Mouse (Mus musculus): ENCODE measurements around the gene Defb15.
A peak's percentile ranks its signal among the peaks of the same experiment; 100 is the strongest.
"Not testable (repeated sequence)": the region's sequence is repeated elsewhere in the genome, so short reads cannot be mapped to it uniquely, and the experiment has no call there.

The Defb15 gene

DNA sequence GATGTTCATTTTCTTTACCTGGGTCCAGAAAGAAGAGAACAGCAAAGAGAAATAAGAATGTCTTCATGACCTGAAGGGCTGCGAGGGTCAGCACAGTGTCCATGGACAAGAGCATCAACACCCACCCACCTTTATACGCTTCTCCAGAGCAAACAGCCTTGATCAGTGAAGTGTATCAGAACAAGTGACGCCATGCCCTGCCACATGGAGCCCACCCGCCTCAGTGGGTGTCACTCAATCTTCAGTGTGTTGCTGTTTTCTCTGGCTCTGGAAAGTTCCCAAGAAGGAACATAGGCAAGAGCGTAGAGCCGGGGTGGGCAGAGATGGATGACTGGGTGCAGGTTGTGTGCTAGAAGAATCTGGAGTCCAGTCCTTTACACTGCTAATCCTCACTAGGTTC, at the start of gene Defb15:
Defb15 (minus strand) TSS at position 101 of the 400 bp plus-strand sequence.
- no peak for DNase-seq (ENCODE audit: low spot score)

DNA sequence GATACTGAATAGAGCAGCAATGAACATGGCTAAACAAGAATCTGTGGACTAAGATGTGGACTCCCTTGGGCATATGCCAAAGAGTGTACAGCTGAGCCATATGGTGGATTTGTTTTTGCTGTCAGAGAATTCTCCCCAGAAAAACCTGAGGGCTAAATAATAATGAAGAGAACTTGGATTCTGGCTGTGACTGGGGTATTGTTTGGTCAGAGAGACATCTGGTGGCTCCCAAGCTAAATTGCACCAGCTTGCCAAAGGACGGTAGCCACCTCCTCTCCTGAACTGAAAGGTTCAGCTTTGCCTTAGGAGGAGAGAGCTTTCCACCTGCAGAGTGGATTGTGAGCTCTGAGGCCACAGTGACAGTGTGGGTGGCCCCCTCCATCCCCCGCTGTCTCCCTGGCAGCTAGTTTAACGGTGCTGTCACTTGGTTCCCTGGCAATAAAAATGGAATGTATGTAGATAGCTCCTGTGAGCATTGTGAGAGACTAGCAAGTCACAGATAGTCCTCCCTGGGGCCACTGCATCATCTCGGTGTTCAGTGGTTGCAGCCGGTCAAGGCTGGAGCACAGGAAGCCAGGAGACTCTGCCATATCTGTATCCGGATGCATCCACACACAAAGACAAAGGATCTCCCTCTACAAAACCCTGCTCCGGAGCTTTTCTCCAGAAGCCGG, 49.3 kb upstream of the Defb15 start:
- peak; percentile 63 for DNase-seq (ENCODE audit: low spot score)

DNA sequence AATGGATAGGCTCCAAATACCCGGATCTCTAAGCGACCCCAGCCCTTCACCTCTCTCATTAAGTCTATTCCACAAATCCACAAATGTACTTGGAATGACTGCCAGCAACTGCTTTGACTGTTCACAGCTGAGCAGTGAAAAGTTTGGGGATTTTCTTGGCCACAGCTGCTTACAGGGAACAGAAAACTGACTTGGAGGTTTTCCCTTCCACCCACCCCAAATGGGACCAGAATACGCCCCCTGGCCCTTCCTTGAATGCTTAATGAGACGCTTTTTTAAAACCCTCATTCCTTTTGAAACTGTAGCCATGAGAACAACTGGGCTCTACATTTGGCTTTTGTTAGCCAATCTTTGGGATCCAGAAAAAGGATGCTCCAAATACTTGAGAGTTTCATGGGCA, 45.7 kb upstream of the Defb15 start:
- no peak for DNase-seq (ENCODE audit: low spot score)

DNA sequence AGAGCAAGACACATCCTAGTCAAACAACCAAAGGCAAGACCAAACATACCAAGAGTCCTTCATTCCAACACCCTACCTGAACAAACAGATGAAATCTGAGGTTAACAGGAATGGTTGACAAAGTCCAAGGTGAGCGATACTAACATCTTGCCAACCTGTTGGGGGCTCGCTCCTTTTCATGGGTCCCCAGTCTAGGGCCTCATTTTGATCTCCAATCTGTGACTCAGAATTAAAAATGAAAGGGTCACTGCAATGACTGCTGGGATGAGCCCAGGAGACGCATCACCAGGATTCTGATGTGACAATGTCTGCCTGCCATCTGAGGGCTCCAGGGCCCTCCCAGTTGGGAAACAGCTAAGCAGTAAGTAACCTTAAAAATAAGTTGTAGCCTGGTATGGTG, 37.0 kb upstream of the Defb15 start, which contains the start of gene Ccdc70:
Ccdc70 (plus strand) TSS at position 301 of the 400 bp plus-strand sequence.
- DNase-seq (ENCODE audit: low spot score) = no peak

DNA sequence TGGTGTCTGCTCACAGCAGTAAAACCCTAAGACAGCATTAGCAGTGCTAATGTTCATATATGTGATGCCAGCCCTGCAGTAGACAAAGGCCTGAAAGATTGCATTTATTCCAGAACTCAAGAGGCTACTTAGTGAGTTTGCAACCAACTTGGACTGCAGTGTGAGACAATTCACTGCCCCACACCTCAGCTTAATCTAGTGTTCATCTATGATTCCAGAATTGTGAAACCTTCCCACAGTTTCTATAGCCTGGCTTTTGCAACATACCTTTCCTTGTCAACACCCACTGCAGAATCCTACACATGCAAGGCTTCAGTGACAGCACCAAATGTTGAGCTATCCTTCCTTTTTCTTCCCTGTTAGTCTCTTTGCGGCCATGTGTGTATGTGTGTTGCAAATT, 34.1 kb upstream of the Defb15 start:
- no peak for DNase-seq (ENCODE audit: low spot score)

DNA sequence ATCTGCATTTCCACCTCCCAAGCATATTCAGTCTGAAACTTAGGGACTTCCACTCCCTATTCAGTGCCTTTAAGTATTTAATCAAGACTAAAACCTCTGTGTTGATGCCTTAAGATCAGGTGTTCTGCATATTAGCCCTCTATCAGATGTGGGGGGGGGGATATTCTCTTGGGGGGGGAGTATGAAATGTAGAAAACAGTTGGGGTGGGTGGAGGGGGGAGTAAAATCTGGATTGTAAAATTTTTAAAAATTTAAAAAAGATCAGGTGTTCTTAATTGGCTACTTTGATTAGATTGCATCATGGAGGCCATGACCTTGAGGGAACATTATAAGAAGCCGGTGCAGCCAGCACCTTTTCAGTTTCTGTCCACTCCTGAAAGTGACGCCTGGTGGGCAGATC, 25.9 kb upstream of the Defb15 start, which contains the start of gene Fam90a1a:
Fam90a1a (plus strand) TSS at position 301 of the 400 bp plus-strand sequence.
- no peak for DNase-seq (ENCODE audit: low spot score)

DNA sequence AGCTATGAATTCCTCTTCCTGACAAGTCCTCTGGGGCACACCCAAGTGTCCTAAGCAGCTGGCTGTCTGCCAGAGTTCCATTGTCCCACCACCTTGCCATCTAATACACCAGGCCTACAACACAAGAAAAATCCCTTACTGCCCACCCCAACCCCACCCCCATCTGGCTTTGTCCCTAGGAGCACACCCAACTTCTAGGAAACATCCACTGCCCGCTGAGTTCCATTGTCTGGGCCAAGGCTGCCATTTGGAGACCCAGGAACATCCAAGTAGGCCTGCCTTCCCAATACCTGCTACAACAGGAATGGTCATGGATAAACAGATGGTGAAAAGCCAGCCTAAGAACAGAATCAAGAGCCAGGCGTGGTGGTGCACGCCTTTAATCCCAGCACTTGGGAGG, 23.8 kb upstream of the Defb15 start:
- DNase-seq (ENCODE audit: low spot score) = no peak

DNA sequence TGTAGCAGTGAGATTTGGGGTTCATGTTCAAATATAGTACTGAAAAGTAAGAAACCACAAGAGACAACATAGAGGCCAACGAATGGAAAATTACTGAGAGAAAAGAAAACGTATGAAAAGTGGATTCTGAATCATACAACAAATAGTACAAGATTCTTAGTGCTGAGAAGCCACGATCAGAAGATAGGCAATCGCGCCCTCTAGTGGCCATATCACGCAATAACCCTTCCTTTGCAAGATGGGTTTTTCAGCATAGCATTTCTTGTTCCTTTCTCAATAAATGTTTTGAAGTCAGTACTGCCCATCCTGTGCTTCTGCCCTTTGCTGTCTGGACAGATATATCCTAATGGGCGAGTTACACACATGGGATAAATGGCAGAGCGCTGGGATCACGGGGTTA, 22.8 kb upstream of the Defb15 start:
- peak; percentile 82 for DNase-seq (ENCODE audit: low spot score)

DNA sequence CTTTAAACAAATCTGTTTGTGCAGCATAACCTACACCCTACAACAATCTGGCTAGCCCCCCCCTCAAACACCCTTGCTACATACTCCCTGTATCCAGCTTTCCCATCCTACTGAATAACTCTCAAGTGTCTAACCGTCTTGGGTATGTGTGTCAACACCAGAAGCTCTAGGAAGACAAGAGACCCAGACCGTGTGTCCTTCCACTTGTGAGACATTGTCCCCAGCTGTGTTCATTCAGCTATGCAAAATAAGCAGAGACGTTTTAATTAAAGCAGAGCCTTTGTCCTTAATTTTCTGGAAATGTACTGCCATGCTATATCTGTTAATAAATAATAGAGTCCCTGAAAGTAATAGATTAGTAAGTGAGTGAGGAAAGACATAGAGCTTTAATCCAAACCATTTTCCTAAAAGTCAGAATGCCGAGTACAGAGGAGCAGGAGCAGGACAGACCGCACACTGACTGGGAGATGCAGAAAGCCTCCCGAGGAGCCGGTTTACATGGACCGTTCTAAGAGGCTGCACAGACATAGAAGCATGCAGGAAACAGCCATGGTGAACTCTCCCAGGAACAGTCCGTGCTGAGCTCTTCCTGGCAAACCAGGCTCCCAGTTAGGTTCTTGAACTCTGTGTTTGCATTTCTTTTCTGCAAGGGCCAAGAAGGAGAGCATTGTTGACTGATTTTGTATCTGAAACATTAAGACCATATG, 15.0 kb upstream of the Defb15 start:
- peak; percentile 68 for DNase-seq (ENCODE audit: low spot score)

DNA sequence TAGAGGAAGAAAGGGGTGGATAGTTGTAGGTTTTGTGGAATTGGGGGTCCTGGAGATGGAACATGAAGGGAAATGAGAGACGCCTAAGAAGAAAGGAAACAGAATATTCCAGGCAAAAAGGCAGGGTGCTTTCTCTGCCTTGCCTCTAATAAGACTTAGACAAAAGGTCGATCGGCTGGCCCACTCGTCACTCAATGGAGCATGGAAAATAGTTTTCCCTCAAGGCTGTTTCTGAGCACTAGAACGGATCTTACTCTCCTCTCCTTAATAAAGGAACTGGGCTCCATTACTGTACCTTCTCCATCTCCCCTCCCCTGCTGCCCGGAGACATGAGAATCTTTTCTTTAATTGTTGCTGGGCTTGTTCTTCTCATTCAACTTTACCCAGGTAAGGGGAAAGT, 14.0 kb upstream of the Defb15 start, which contains the start of gene Defb13:
Defb13 (plus strand) TSS at position 301 of the 400 bp plus-strand sequence.
- peak; percentile 13 for DNase-seq (ENCODE audit: low spot score)

DNA sequence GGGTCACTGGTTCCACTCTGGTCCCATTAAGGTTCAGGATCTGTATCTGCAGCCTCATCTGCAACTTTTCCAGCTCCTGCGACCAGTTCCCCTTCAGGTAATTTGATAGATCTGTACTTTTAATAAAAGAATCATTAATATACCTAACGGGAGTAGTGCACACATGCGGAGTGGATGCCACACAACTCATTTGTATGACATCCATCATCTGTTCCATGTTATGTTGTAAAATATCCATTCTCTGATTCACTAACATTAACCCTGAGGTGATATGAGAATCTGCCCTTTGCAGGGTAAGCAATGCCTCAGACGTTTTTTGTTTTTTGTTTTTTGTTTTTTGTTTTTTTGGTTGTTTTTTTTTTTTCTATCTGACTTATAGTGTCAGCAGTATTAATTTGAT, 5.5 kb upstream of the Defb15 start, which contains the start of gene Defb35:
Defb35 (plus strand) TSS at position 301 of the 400 bp plus-strand sequence.
- not testable (repeated sequence) for DNase-seq (ENCODE audit: low spot score)

DNA sequence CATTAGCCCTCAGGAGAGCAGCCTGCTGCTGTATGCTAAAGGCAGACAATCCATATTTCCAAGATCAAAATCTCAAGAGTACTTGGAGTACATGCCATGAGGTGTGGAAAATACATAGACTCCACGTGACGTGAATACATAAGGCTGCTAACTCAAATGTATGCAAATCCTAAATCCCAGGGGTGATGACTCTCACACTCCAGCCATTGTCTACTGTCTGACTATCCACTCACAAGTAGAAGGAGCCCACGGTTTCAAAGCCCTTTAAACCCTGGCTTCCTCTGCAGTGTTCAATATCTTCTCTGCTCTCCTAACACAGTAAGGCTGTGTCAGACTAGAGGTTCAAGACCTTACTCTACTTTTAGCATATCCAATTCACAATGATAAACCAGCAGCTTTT, 1.8 kb downstream of the Defb15 start:
- DNase-seq (ENCODE audit: low spot score) = not testable (repeated sequence)

DNA sequence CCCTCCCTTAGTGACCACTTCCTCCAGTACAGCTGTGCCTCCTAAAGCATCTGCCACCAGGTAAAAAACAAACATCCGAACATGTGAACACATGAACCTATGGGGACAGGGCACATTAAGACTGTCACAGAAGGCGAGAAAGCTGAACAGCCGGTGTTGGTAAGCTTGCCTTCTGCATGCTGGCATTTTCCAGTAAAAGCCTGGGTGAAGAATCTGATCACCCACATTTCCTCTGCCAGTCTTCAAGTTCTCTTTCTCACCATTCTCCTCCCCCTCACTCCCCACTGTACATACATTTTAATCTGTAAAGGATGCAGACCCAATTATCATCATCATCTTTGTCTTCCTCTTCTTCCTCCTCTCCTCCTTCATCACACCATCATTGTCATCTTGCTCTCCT, 16.9 kb downstream of the Defb15 start:
- DNase-seq (ENCODE audit: low spot score) = no peak

DNA sequence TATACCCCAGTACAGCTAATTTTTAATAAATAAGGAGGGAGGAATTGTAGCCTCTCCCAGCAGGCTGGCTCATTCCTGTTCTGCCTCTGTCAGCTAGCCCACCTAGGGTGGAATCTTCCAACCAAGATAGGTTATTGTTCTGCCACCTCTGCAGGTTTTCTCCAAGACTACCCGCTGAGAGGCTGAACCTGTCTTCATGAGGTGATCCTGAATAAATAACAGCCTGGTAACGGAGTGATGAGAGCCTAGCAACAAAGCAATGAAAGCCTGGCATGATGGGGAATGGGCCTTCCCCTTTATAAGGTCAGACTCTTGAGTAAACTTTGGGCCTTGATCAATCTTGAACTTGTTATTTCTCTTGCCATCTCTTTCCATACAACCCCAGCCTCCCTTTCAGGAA, 20.0 kb downstream of the Defb15 start:
- no peak for DNase-seq (ENCODE audit: low spot score)

DNA sequence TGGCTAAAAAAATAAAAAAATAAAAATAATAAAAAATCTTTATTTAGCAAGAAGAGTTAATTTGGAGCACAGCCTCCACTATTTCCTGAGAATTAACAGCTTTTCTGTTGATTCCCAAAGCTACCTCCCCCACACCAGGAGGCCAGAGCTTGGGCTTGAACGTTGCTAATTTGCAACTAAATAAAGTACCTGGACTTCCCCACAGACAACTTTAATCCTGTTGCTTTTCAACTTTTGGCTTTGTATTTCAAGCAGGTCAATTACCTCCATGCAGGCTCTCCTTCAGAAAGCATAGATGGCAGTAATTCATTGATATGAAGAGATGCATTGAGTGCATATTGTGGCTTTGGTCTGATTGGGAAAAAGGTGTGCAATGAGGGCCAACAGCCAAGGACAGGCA, 20.6 kb downstream of the Defb15 start:
- DNase-seq (ENCODE audit: low spot score) = no peak

DNA sequence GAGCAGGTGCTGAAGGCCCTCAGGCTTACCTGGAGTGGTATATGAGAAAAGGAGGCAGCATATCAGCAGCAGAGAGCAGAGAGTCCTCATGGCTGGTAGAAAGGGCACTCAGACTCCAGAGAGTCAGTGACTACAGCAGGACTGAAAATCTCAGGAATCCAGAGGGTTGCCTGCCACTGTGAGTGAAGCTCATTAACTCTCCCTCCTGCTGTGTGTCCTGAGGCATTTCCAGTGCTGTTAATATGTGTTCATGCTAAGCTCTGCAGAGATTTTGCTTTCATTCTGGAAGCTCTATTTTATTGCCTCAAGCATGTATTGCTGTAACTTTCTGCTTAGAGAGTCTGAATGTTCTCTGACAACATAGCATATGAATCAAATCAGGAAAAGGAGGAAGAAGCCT, 26.2 kb downstream of the Defb15 start, which contains the start of gene Defb11:
Defb11 (minus strand) TSS at position 123 of the 400 bp plus-strand sequence.
- peak; percentile 44 for DNase-seq (ENCODE audit: low spot score)

DNA sequence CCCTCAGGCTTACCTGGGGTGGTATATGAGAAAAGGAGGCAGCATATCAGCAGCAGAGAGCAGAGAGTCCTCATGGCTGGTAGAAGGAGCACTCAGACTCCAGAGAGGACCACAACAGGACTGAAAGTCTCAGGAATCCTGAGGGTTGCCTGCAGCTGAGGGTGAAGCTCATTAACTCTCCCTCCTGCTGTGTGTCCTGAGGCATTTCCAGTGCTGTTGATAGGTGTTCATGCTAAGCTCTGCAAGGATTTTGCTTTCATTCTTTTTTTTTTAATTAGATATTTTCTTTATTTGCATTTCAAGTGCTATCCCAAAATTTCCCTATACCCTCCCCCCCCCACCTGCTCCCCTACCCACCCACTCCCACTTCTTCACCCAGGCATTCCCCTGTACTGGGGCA, 47.2 kb downstream of the Defb15 start, which contains the start of gene Defb9:
Defb9 (minus strand) TSS at position 101 of the 400 bp plus-strand sequence.
- peak; percentile 24 for DNase-seq (ENCODE audit: low spot score)
